Mouse (Mus musculus): ENCODE data around the gene Slc25a14. TPM values are rescaled to one million over a fixed set of nuclear protein-coding genes. Genes with fewer than 3 reads are reported as not detected.

Gene Slc25a14
- polyA plus RNA-seq, 1 experiment from 2014 or later = 4.9 TPM

DNA sequence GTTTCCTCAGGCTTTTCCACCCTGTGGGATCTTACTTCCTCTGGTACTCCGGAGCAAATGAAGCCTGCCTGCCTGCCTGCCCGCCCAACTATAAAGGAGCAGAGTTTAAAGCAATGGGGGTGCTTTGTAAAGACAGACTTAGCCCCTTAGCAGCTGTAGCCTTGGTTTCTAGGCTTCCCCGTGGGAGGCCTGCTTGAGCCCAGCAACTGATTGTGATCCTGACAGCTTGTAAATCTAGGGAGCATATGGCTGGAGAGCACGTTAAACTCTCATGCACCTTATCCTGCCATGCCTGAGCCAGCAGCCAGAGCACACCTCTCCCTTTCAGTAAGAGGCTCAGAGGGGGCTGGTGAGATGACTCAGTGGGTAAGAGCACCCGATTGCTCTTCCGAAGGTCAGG lies 43.6 kb downstream of the Slc25a14 start:
- ATAC-seq (ENCODE audit: low read depth) (no peak), DNase-seq (no peak)
- 39% methylated on average over 6 of the region's 6 CpGs for WGBS (ENCODE audit: insufficient replicate concordance)
- H3K36me3 ChIP-seq = no peaks in the 10 kb centered on the region
- H3K4me2 ChIP-seq = no peak overlapping the region
- no peaks in the 10 kb centered on the region for H3K4me1 ChIP-seq (replicated peaks)
- H3K27me3 ChIP-seq = no peaks in the 10 kb centered on the region
- H3K4me3 ChIP-seq (replicated peaks) = no peak overlapping the region
- no peaks in the 10 kb centered on the region for H3K9me3 ChIP-seq (replicated peaks)
- no peak overlapping the region for H3K9ac ChIP-seq
- no peak overlapping the region for H3K27ac ChIP-seq

GRCm38 (mm10) chrX:48669588-48669987 lies 46.4 kb downstream of the Slc25a14 start:
- DNase-seq (no peak), ATAC-seq (ENCODE audit: low read depth) (no peak)
- Histone ChIP-seq H3K4me3 (replicated peaks) (no peak overlapping the region), H3K9ac (no peak overlapping the region), H3K4me1 (replicated peaks) (no peaks in the 10 kb centered on the region), H3K27ac (no peak overlapping the region), H3K27me3 (no peaks in the 10 kb centered on the region), H3K4me2 (no peak overlapping the region), H3K9me3 (replicated peaks) (no peaks in the 10 kb centered on the region), H3K36me3 (no peaks in the 10 kb centered on the region)
- WGBS (ENCODE audit: insufficient replicate concordance) = 34% methylated on average over 3 of the region's 3 CpGs

- Histone ChIP-seq H3K4me2 (no peak overlapping the region), H3K36me3 (no peaks in the 10 kb centered on the region), H3K9me3 (replicated peaks) (no peaks in the 10 kb centered on the region), H3K27ac (no peak overlapping the region), H3K4me1 (replicated peaks) (no peaks in the 10 kb centered on the region), H3K9ac (no peak overlapping the region), H3K4me3 (replicated peaks) (no peak overlapping the region), H3K27me3 (no peaks in the 10 kb centered on the region)
- 23% methylated on average over 3 of the region's 3 CpGs for WGBS (ENCODE audit: insufficient replicate concordance)
- DNase-seq = no peak
- ATAC-seq (ENCODE audit: low read depth) = no peak
These were observed 48.5 kb downstream of the Slc25a14 start for GRCm38 (mm10) chrX:48671714-48672113.

- no peaks in the 10 kb centered on the region for H3K4me1 ChIP-seq (replicated peaks)
- H3K27me3 ChIP-seq = no peaks in the 10 kb centered on the region
- H3K9ac ChIP-seq = no peak within 1 kb of the TSS
- H3K27ac ChIP-seq = no peak within 1 kb of the TSS
- DNase-seq (no peak), ATAC-seq (ENCODE audit: low read depth) (no peak)
- H3K4me2 ChIP-seq = no peak within 1 kb of the TSS
- H3K36me3 ChIP-seq = no peaks in the 10 kb centered on the region
- H3K9me3 ChIP-seq (replicated peaks) = no peaks in the 10 kb centered on the region
- 53% methylated on average over 4 of the region's 4 CpGs for WGBS (ENCODE audit: insufficient replicate concordance)
- H3K4me3 ChIP-seq (replicated peaks) = no peak within 1 kb of the TSS
These were observed 51.0 kb downstream of the Slc25a14 start, which contains the start of gene Gpr119 for GRCm38 (mm10) chrX:48674171-48674570. TSS of gene Gpr119 (minus strand) at chrX:48674478.

DNA sequence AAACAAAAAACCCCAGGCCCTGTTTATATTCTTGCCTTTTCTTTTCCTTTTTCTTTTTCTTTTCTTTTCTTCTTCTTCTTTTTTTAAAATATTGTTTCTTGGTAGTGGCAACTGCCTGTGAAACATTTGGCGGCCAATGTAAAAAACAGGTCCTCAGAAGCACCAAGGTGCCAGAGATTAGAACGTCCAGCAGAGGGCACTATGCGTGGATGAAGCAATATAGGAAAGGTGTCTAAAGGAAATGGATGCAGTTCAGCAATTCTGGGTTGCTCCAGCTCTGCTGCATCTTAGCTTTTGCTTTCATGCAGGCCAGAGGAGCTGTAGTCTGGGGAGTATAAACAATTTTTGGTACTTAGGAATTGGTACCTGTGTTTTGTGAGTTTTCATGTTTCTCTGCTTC lies 60.2 kb downstream of the Slc25a14 start:
- no peak for DNase-seq
- H3K9ac ChIP-seq = no peak overlapping the region
- ATAC-seq (ENCODE audit: low read depth) = no peak
- H3K36me3 ChIP-seq = no peaks in the 10 kb centered on the region
- no peaks in the 10 kb centered on the region for H3K27me3 ChIP-seq
- no peak overlapping the region for H3K4me2 ChIP-seq
- no peaks in the 10 kb centered on the region for H3K4me1 ChIP-seq (replicated peaks)
- H3K27ac ChIP-seq = no peak overlapping the region
- WGBS (ENCODE audit: insufficient replicate concordance) = 13% methylated on average over 3 of the region's 3 CpGs
- H3K9me3 ChIP-seq (replicated peaks) = no peaks in the 10 kb centered on the region
- no peak overlapping the region for H3K4me3 ChIP-seq (replicated peaks)

GRCm38 (mm10) chrX:48683857-48684256 lies 60.6 kb downstream of the Slc25a14 start:
- Histone ChIP-seq H3K4me3 (replicated peaks) (no peak overlapping the region), H3K9me3 (replicated peaks) (no peaks in the 10 kb centered on the region), H3K27ac (no peak overlapping the region), H3K4me1 (replicated peaks) (no peaks in the 10 kb centered on the region), H3K4me2 (no peak overlapping the region), H3K27me3 (no peaks in the 10 kb centered on the region), H3K36me3 (no peaks in the 10 kb centered on the region), H3K9ac (no peak overlapping the region)
- ATAC-seq (ENCODE audit: low read depth) = peak; percentile 66; the same call in 1 of the 2 replicates
- WGBS (ENCODE audit: insufficient replicate concordance) = 41% methylated on average over 5 of the region's 5 CpGs
- no peak for DNase-seq

DNA sequence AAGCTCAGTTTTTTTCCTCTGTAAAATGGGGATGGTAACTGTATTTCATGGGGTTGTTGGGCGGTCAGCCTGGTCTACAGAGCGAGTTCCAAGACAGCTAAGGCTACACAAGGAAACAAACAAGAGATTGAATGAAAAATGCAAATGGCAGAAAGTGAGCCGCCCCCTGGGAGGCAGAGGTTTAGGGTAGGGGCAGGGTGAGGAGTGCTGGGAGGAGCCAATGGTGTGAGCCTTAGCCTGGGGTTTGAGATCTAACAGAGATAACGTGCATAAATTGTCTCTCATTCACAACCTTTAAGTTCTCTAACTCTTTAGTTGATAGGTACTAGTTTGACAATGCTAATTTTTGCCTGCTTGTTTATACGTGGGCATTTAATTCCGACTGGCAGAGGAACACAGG lies 71.2 kb downstream of the Slc25a14 start:
- no peak for DNase-seq
- Histone ChIP-seq H3K36me3 (peaks cover 12% of the 10 kb centered on the region), H3K4me3 (replicated peaks) (peak overlapping the region; percentile 69), H3K4me1 (replicated peaks) (peaks cover 16% of the 10 kb centered on the region), H3K27me3 (no peaks in the 10 kb centered on the region), H3K9ac (no peak overlapping the region), H3K27ac (no peak overlapping the region), H3K9me3 (replicated peaks) (no peaks in the 10 kb centered on the region), H3K4me2 (peak overlapping the region; percentile 71)
- peak; percentile 66 for ATAC-seq (ENCODE audit: low read depth)
- WGBS (ENCODE audit: insufficient replicate concordance) = 18% methylated on average over 6 of the region's 6 CpGs

DNA sequence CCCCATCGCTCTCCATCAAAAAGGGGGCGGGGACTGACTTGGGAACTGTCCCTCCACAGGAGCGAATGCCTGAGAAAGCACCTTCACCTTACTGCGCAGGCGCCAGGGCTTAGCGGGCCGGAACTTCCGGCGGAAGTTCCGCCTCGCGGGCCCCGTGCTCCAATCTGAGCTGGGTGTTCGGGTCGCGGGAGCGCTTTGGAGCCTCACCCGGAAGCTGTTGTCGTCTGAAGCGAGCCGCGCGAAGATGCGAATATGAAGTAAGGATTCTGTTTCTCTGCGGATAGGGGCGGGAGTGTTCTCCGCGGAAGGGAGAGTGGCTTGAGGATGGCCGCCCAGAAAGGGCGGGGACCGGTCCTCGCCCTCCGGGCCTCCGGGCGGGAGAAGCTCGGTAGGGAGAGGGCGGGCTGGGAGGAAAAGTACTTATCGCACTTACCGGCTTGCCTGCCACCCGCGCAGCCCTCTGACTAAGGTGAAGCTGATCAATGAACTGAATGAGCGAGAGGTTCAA lies 71.7 kb downstream of the Slc25a14 start, which contains the start of gene Rbmx2:
Rbmx2 (plus strand) TSS at position 141 of the 508 bp plus-strand sequence.
- H3K27ac ChIP-seq = peak within 1 kb of the TSS; percentile 86
- peak; percentile 96 for ATAC-seq (ENCODE audit: low read depth)

DNA sequence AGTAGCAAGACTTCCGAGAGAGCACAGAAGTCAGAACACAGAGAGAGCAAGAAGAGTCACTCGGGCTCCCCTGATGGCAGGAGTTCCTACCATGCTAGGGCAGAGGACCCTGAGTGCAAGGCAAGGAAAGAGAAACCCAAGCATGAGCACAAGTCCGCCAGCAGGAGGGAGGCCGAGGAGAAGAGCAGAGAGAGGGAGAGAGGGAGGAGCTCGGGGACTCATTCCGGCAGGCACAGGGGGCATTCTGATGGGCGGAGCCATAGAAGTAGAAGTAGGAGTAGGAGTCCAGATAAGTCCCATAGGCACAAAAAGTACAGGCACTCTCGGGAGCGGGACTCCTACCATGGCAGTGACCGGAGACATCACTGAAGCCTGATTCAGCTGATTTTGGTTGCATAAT lies 86.5 kb downstream of the Slc25a14 start:
- H3K4me1 ChIP-seq (replicated peaks) = no peaks in the 10 kb centered on the region
- H3K9me3 ChIP-seq (replicated peaks) = no peaks in the 10 kb centered on the region
- H3K27ac ChIP-seq = no peak overlapping the region
- no peak overlapping the region for H3K9ac ChIP-seq
- H3K36me3 ChIP-seq = peaks cover 37% of the 10 kb centered on the region
- DNase-seq = no peak
- no peak for ATAC-seq (ENCODE audit: low read depth)
- WGBS (ENCODE audit: insufficient replicate concordance) = 82% methylated on average over 10 of the region's 10 CpGs
- H3K4me3 ChIP-seq (replicated peaks) = no peak overlapping the region
- H3K27me3 ChIP-seq = no peaks in the 10 kb centered on the region
- H3K4me2 ChIP-seq = no peak overlapping the region

More for the DNA sequence above, 71.7 kb downstream of the Slc25a14 start, which contains the start of gene Rbmx2:
- DNase-seq = peak; percentile 84
- no peaks in the 10 kb centered on the region for H3K27me3 ChIP-seq
- H3K9me3 ChIP-seq (replicated peaks) = no peaks in the 10 kb centered on the region
- WGBS (ENCODE audit: insufficient replicate concordance) = 10% methylated on average over 42 of the region's 42 CpGs
- H3K4me3 ChIP-seq (replicated peaks) = peak within 1 kb of the TSS; percentile 69
- H3K4me2 ChIP-seq = peak within 1 kb of the TSS; percentile 71
- peaks cover 12% of the 10 kb centered on the region for H3K36me3 ChIP-seq
- H3K9ac ChIP-seq = peak within 1 kb of the TSS; percentile 72
- peaks cover 16% of the 10 kb centered on the region for H3K4me1 ChIP-seq (replicated peaks)

Small RNAs within 50 kb of the gene (microRNA-seq; reads per million reads assigned to microRNA genes)
- not detected for gene Gm27828

Other genes with a start within 250 kb of the Slc25a14 start
- gene Elf4, start 160.3 kb upstream of the Slc25a14 start, polyA plus RNA-seq (2015; fragmentation: Nextera tagmentation; extraction: Ambion mirVana) = 1.8 and 2.2 TPM in 2 replicates
- gene Aifm1, start 109.8 kb upstream of the Slc25a14 start, polyA plus RNA-seq (2015; fragmentation: Nextera tagmentation; extraction: Ambion mirVana) = 65.7 and 76.3 TPM in 2 replicates
- 0.53 and 0.56 TPM in 2 replicates for gene Rab33a, start 104.1 kb upstream of the Slc25a14 start, polyA plus RNA-seq (2015; fragmentation: Nextera tagmentation; extraction: Ambion mirVana)
- 3.5 and 5.2 TPM in 2 replicates for gene Zfp280c, start 28.9 kb upstream of the Slc25a14 start, polyA plus RNA-seq (2015; fragmentation: Nextera tagmentation; extraction: Ambion mirVana)
- not detected in 2 replicates for gene Gpr119, start 51.1 kb downstream of the Slc25a14 start, polyA plus RNA-seq (2015; fragmentation: Nextera tagmentation; extraction: Ambion mirVana)
- 19.9 and 20.1 TPM in 2 replicates for gene Rbmx2, start 71.6 kb downstream of the Slc25a14 start, polyA plus RNA-seq (2015; fragmentation: Nextera tagmentation; extraction: Ambion mirVana)

All from liver, embryonic 13.5 days (tissue).